Mouse (Mus musculus): ENCODE measurements around the gene Mrvi1.

GRCm38 (mm10) chr7:111024068-111024594, 41.9 kb upstream of the Mrvi1 start:
- TF ChIP-seq CTCF (IDR thresholded peaks at IDR 0.05; ENCODE audit: borderline replicate concordance, extremely low read depth, insufficient read depth, insufficient read length) (no peak), POLR2A (IDR thresholded peaks at IDR 0.05; ENCODE audit: borderline replicate concordance, extremely low read depth, insufficient read depth, insufficient read length, poor library complexity, severe bottlenecking) (no peak)

Measured in brain, embryonic 14.5 days (tissue).